ENCODE assay signal across 8 mouse cellular contexts in the genomic region with DNA sequence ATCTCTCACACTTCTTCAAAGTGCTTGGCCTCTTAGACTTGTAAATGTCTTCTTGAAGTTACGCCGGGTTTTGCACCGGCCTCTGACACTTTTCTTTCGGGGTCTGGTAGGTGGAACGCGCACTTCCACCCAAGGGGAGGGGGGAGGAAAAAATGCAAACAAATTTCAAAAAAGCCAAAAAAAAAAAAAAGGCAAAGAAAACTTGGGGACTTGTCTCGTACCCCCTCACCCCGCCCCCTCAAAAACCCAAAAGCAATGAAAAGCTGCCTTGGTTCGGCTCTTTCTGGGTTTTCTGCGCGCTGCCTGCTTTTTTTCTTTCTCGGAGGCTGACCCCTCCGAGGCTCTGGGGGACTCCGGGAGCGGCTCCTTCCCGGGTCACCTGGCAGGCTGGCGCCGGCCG. TPM values are rescaled to one million over a fixed set of nuclear protein-coding genes. Genes with fewer than 3 reads are reported as not detected.
DNase-seq lines count a peak whose midpoint lies in the region; ATAC-seq lines count a peak whose summit lies in the region.

A gene (minus strand): TSS at position 120 of the 400 bp plus-strand sequence.

- H3K27ac ChIP-seq in embryonic facial prominence, embryonic 12.5 days: peak within 1 kb of the TSS; percentile 99
- peak within 1 kb of the TSS; percentile 92 for H3K27ac ChIP-seq in midbrain, embryonic 11.5 days (ENCODE audit: low read depth, low read length)

- no peak for DNase-seq in left cerebral cortex, adult 18-20 months (ENCODE audit: low spot score in 2 of 2)
- DNase-seq in left cerebral cortex, adult 11 months (ENCODE audit: low spot score): no peak
- peak; percentile 96 for DNase-seq in midbrain, embryonic 11.5 days (ENCODE audit: low spot score, missing footprints)
- DNase-seq in cerebellum, adult 18-20 months: no peak
- no peak for DNase-seq in gastrocnemius, postnatal 25 days

- H3K9ac ChIP-seq in embryonic facial prominence, embryonic 12.5 days: peak within 1 kb of the TSS; percentile 98
- H3K9ac ChIP-seq in midbrain, embryonic 11.5 days (ENCODE audit: low read length): peak within 1 kb of the TSS; percentile 97

- H3K4me3 ChIP-seq in embryonic facial prominence, embryonic 12.5 days: peak within 1 kb of the TSS; percentile 94
- H3K4me3 ChIP-seq in midbrain, embryonic 11.5 days (ENCODE audit: low read depth, low read length): peak within 1 kb of the TSS; percentile 94

- ATAC-seq in embryonic facial prominence, embryonic 12.5 days (ENCODE audit: insufficient number of reproducible peaks, insufficient read depth, low FRiP score, low TSS enrichment): no peak
- ATAC-seq in inflammation-experienced regulatory T-cells, adult 6 months: no peak
- ATAC-seq in midbrain, embryonic 11.5 days (ENCODE audit: low FRiP score): no peak
- no peak for ATAC-seq in megakaryocyte progenitor cell, adult 5-6 weeks (replicated peaks; ENCODE audit: poor library complexity)

- H3K27me3 ChIP-seq in embryonic facial prominence, embryonic 12.5 days: 0 out of 2 replicates have a peak, but pooled peaks cover 5% of the 10 kb centered on the region
- peaks cover 7% of the 10 kb centered on the region for H3K27me3 ChIP-seq in midbrain, embryonic 11.5 days (ENCODE audit: control insufficient read depth, insufficient read depth, low read length)

- H3K9me3 ChIP-seq in embryonic facial prominence, embryonic 12.5 days: no peaks in the 10 kb centered on the region
- no peaks in the 10 kb centered on the region for H3K9me3 ChIP-seq in midbrain, embryonic 11.5 days (ENCODE audit: control insufficient read depth, low read length)

- no peaks in the 10 kb centered on the region for H3K36me3 ChIP-seq in embryonic facial prominence, embryonic 12.5 days
- no peaks in the 10 kb centered on the region for H3K36me3 ChIP-seq in midbrain, embryonic 11.5 days (ENCODE audit: control insufficient read depth, insufficient read depth, low read length)

- H3K4me1 ChIP-seq in embryonic facial prominence, embryonic 12.5 days: peaks cover 37% of the 10 kb centered on the region
- peaks cover 20% of the 10 kb centered on the region for H3K4me1 ChIP-seq in midbrain, embryonic 11.5 days (ENCODE audit: control insufficient read depth, insufficient read depth, low read length)

- WGBS in embryonic facial prominence, embryonic 12.5 days: under 1% methylated on average over 19 of the region's 19 CpGs
- WGBS in midbrain, embryonic 11.5 days: under 1% methylated on average over 19 of the region's 19 CpGs

- peak within 1 kb of the TSS; percentile 66 for H3K4me2 ChIP-seq in embryonic facial prominence, embryonic 12.5 days (replicated peaks)
- peak within 1 kb of the TSS; percentile 79 for H3K4me2 ChIP-seq in midbrain, embryonic 11.5 days

RNA-seq across cellular contexts. Expression of the gene that starts here (rescaled TPM):
- total RNA-seq in left cerebral cortex, adult 18-20 months (2021): 10 to 100 TPM; 60.4 to 75.6 TPM
- polyA plus RNA-seq in embryonic facial prominence, embryonic 12.5 days (2016; fragmentation: Nextera tagmentation; extraction: Ambion mirVana): 39.4 and 41.5 TPM in 2 replicates
- 10 to 100 TPM; 26.0 to 46.3 (median 40.8) TPM for polyA plus RNA-seq in inflammation-experienced regulatory T-cells, adult 6 months (2017; shearing (Covaris generic))
- polyA plus RNA-seq in midbrain, embryonic 11.5 days (2014; fragmentation: Nextera tagmentation; extraction: Ambion mirVana): 4.5 and 6.3 TPM in 2 replicates
- total RNA-seq in megakaryocyte progenitor cell, adult 5-6 weeks (2015): 0.02 TPM in 1 of 2 replicates, not detected in the other
- total RNA-seq in megakaryocyte progenitor cell, adult 5-6 weeks (2017): 0.24 and 0.33 TPM in 2 replicates
- under 1 TPM in 1 of 2 experiments, not detected in 1; 0.27 TPM for total RNA-seq in gastrocnemius, postnatal 25 days (2021)

Comparison
In these comparisons a context has a peak if more than half of its experiments do, and no peak if none do; other contexts are left out.
1. RNA of the gene that starts here (total RNA-seq): 60.4 to 75.6 TPM in left cerebral cortex, adult 18-20 months; 0.02 to 0.33 TPM in megakaryocyte progenitor cell, adult 5-6 weeks and 0.27 TPM in gastrocnemius, postnatal 25 days; every median in the first group is over 10 times any median in the second.